Mouse (Mus musculus) kidney, postnatal 36 days (tissue): ENCODE results near the gene Ulbp1.
"Not testable (repeated sequence)": the region's sequence is repeated elsewhere in the genome, so short reads cannot be mapped to it uniquely, and the experiment has no call there.

Source experiments
- DNase-seq, 2 experiments: peaks; one replicate each; pipeline ENCODE4 v3.0.0; 2021 to 2022; ENCODE audit warnings: mixed read lengths in 2 of 2

Ulbp1 gene

DNA sequence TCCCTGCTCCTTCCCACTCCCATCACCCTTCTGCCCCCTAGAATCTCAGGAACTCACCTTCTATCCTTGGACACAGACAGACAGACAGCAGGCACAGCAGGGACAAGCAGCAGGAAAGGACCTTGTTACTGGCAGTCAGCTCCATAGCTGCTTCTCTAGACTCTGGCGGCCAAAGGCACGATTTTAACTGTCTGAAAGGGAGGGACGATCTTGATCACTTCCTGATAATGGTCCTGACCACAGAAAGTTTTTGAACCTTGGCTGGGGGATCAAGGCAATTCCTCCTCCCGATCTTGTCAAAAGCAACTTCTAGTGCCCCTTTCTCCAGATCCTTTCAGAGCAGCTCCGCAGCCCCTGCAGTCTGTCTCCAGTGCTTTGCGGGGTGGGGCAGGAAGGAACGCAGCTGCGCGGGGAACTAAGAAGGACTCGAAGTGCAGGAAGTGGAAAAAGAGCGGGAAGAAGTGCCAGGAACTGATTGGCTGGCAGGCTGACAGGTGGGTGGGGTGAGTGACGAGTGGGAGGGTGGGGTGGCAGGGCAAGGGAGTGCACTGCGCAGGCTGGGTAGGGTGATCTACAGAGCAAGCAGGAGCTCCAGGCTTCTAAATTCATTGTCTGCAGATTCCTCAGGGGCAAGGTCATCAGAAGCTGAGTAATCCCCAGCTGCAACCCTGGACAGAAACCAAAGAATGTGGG lies at the start of gene Ulbp1:
Gene Ulbp1 (minus strand): TSS at position 442 of the 693 bp plus-strand sequence.
- peak; percentile 63 to 77 for DNase-seq

DNA sequence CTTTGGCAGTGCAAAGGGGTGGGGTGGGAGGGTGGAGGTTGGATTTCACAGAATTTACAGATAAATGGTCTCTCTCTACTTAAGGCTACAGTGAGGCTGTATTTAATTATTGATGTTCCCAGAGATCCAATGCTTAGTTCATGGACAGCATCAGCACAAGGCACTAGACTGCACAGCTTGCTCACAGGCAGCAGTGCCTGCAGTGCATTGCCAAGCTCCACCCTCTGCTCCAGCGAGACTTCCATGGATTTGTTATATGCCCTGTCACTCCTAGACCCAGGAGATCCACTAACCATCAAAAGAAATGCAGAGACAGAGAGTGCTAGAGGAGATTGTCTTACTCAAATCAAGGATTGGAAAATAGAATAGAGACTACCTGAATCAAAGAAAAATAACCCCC lies 24.7 kb upstream of the Ulbp1 start:
- DNase-seq, result not testable (repeated sequence)

DNA sequence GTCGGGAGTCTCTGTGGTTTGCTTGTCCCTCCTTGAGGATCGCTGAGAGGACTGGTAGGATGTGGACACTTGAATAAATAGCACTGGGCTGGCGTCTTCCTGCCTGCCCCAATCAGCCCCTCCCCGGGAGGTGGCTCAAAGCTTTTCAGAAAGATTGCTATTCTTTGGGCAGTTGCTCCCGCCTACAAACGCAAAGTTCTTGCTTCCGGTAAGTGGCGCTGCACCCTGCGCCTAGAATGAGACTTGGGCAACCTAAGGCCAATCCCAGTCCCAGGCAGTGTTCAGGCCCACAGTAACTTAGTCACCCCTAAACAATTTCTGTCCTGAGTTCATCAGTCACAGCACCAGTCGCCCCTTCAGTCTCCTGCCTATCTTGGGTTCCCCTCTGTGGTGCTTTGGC lies 18.9 kb upstream of the Ulbp1 start:
- DNase-seq, result peak in 1 of 2 experiments; percentile 10

DNA sequence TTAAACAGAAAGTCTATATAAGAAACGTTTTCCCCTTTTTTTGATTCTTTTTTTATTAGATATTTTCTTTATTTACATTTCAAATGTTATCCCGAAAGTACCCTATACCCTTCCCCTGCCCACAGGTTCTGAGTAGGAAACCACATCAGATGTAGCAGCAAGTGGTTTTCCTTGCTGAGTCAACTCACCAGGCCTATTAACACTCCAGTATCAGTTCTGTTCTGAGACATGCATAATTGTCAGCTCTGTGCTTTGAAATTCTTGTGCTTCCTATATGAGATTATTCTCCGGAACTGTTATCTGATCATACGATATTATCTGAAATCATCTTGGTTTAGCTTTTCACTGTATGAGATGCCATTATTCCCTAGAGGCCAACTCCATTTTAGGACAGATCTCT lies 10.2 kb upstream of the Ulbp1 start:
- DNase-seq, result no peak

DNA sequence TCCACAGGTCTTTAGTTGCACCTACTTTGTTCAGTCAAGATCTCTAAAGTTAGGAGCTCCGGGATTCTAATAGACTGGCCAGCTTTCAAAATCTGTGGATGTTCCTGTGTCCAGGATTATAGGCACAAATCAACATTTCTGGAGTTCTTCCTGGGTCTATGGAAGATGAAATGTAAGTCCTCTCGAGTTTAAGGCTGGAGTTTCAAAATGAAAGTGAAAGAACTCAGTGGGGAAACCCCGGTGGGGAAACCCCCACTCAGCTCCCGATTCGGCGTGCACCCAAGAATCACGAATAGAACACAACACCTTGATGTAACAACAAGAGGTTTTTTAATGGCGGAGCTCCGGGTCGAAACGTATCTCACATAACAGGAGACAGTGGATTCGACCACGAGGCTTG lies 787 bp upstream of the Ulbp1 start:
- not testable (repeated sequence) for DNase-seq

DNA sequence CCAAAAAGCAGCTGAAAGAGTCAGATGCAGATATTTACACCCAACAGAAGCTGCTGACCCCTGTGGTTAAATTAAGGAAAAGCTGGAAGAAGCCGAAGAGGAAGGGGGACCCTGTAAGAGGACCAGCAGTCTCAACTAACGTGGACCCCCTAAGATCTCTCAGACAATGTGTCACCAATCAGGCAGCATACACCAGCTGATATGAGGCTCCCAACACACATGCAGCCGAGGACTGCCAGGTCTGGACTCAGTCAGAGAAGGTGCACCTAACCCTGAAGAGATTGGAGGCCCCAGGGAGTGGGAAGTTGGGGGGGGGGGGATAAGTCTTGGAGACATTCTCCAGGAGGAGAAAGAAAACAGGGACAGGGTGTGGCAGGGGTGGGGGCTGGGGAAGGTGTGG lies 1.8 kb downstream of the Ulbp1 start:
- DNase-seq, result no peak

DNA sequence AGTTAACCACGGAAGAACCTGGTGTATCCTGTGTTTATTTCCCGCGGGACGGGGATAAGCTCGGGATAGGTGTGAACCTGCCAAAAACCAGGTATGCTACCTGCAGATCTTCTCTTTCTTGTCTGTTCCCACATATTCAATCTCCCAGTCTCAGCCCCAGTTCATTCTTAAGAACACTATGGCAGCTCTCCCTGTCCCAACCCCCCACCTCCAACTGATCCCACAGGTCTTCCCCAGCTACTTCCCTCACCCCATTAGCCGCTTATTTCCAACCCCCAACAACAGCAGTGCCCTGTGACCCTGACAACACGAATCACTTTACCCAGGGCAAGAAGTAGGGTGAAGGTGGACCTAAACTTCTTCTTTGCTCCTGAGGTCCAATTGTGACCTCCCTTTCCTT lies 3.0 kb downstream of the Ulbp1 start:
- peak in 1 of 2 experiments; percentile 4 for DNase-seq

DNA sequence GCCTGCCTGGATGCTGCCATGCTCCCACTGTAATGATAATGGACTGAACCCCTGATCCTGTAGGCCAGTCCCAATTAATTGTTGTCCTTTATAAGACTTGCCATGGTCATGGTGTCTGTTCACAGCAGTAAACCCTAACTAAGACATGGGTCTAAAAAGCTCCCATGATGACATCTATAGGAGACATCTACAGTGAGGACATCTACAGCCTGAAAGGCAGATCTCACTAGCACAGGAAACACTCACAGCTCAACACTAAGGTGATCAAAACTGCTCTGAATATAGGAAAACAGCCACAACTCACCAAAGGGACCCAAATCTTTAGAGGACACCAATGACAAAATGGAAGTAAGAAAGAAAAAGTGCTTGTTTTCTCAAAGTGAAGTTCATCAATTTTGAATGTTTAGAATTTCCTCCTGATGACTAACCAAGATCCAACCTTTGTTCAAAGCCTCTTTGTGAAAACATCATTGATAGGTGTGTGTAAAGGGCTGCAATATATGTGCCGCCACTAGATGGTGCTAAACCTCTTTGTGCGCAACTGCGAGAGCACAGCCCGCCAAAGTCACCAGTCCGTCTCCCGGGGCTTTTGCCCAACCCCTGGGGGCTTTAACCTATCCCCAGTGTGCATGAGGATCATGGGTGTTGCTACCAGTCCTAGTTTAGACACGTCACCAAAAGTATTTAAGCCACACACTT lies 3.6 kb downstream of the Ulbp1 start:
- peak; percentile 55 to 79 for DNase-seq

DNA sequence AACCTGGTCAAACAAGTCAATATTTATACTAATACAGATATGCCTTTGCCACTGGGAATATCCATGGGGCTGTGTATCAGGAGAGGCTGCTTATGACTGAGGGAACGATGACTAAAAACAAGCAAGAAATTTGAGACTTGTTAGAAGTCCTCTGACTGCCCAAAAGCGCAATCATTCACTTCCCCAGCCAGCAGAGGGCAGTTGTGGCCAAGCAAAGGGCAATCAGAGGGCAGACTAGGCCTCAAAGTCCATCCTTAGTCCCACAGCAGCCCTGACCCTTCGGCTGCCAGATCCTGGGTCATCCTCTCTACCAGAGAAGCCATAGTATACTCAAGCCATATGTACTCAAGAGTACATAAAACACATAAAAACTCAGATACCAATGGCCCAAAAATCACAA lies 11.4 kb downstream of the Ulbp1 start:
- peak; percentile 11 to 59 for DNase-seq

DNA sequence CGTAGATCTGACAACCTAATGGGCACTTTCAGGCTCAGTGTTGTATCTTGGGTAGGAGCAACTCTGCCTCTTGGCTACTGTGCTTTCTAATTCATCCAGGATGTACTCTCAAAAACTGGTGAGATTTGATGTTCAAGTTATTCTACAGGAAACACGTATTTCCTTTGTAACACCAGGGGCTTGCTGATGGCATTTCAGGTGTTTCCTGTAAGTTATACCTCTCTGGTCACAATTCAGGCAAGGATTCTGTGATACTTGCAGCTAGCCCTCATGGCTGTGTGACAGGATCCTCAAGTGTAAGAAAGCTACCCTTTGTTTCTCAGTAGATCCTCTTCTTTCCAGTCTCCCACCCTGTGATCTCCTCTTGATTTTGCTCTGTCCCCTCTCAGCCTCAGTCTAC lies 34.5 kb downstream of the Ulbp1 start:
- no peak for DNase-seq

DNA sequence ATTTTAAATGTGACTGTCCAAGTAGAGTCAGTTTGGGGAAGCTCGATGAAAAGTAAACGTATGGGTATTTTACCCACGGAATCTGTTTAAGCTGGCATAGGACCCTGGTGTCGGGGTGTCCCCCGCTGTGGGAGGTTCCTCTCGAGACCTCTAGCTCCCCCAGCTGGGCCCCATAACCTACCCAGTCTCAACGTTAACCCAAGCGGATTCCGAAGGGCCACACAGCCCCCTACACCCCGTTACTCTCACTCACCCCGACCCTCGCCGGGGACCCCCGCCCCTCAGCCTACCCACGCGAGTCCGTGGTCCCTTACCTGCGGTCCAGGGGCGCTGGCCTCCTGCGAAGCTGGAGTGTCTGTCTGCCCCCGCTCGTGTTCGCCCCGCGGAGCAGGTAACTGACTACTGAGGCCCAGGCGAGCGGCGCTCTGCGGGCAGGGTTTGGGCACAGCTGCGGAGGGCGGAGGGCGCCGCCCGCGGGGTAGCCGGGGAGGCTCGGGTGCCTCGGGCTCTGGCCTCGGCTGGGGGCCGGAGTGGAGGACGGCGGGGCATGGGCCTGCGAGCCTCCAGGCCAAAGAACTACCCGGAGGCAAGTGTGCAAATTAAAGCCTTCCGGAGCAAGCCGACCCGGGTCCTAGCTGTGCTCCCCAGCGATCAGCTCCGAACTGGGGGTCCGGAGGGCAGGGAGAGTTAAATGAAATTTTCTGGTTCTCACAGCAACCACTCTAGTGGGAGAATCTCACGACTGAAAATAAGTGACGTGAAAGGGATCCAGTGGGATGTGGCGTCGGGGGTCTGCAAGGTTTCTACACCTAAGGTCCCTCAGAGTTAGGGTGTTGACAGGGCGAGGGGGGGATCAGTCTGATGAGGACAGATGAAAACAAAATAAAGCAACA lies 80.0 kb downstream of the Ulbp1 start:
- DNase-seq, result peak in 1 of 2 experiments; percentile 18

DNA sequence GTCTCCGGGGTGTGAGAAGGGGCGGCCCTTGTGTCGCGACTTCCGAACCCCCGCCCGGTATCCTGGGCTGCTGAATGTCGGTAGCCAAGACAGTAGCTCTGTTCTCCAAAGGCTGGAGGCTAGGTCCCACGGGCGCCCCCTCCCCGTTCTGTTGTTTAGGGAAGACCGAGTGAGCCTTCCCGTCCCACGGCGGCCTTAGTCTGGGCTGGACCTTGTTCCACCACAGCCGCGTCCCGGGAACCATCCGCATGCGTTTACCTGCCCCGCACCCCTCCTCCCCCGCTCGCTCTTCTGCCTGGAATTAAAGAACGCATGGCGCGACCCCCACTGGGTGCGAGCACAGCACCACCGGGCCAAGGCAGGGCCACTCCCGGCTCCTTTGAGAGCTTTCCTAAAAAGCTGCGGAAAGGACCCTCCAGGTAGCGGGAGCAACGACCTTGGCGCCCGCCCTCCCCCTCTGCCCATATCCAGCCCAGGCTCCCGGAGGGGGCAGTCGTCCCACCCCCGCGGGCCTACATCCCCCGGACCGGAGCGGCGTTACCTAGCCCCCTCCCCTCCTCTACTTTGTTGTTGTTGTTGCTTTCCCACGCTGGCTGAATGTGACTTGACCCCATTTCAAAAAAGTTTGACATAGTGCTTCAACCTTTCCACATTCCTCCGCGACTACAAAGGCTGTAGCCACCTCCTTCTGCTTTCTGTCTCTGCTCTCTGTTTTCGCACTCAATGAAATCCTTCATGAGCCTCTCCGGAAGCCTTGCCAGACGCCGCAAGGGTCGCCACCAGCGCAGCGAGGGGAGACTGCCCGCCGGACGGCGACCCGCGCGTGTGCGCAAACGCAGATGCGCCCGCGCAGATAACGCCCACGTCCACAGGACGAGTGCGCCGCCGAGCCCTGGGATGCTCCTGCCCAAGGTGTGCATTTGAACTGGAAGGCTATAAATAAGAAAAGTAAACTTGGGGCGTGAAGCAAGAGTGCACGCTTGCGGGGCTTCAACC lies 81.2 kb downstream of the Ulbp1 start:
- DNase-seq, result peak in 1 of 2 experiments; percentile 58

DNA sequence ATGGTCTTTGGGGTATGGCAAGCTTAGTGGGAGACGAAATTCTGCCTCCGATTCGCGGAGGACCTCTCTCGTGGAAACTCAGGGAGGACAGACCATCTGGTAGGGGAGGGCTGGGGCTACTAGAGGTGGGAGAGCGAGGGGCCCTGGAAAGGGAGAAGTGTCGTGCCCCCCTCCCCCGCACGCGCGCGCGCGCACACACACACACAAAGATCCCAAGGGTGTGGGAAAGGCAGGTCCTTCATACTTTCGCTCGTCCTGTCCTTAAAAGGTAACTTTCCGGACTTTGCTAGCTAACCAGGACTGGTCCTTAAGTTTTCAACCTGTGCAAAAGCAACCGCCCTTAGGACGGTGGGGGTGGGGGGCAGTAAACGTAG lies 81.9 kb downstream of the Ulbp1 start:
- no peak for DNase-seq

DNA sequence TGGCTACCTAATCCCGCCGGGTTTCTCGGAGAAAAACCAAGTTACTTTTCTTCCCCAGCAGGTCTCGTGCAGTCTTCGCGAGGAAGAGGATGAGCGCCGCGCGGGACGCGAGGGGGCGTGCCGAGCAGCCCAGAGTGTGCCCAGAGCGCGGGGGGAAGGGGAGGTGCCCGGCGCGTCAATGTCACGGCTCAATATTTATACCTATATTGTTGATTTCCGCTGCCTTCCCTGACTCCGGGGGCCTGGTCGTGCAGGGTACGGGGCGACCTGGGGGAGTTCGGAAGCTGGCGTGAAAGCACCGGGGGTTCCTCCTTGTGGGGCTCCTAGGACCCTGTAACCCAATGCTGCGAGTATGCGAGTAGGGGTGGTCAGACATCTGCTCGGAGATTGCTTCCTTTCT lies 82.3 kb downstream of the Ulbp1 start:
- peak in 1 of 2 experiments; percentile 61 for DNase-seq
